Mouse (Mus musculus) hematopoietic stem cell, adult 5-6 weeks (primary cell): ENCODE data around the gene Eef2k. TPM values are rescaled to one million over a fixed set of nuclear protein-coding genes. Genes with fewer than 3 reads are reported as not detected.

Experiments used
- ATAC-seq, 2 experiments: fragments of 125-278 bp in 1 of 2; replicated peaks in 1 of 2; 2 replicates each; pipeline ENCODE4 v1.8.0; 2016 to 2017; ENCODE audit warnings: inconsistent platforms in 2 of 2, mild to moderate bottlenecking in 2 of 2, moderate number of reproducible peaks in 2 of 2, low read depth in 1 of 2, moderate TSS enrichment in 1 of 2; ENCODE audit not compliant: low FRiP score in 2 of 2, poor library complexity in 2 of 2, severe bottlenecking in 2 of 2, insufficient read depth in 1 of 2, low TSS enrichment in 1 of 2
- total RNA-seq: library from RNA; stranded (forward); fragments of 172-1452, 232-1000 nt; gene quantifications from 2 replicates; pipeline ENCODE4 v1.2.3, GENCODE M21; 2017

The Eef2k gene
- total RNA-seq, 1 experiment from 2014 or later = 162 TPM

DNA sequence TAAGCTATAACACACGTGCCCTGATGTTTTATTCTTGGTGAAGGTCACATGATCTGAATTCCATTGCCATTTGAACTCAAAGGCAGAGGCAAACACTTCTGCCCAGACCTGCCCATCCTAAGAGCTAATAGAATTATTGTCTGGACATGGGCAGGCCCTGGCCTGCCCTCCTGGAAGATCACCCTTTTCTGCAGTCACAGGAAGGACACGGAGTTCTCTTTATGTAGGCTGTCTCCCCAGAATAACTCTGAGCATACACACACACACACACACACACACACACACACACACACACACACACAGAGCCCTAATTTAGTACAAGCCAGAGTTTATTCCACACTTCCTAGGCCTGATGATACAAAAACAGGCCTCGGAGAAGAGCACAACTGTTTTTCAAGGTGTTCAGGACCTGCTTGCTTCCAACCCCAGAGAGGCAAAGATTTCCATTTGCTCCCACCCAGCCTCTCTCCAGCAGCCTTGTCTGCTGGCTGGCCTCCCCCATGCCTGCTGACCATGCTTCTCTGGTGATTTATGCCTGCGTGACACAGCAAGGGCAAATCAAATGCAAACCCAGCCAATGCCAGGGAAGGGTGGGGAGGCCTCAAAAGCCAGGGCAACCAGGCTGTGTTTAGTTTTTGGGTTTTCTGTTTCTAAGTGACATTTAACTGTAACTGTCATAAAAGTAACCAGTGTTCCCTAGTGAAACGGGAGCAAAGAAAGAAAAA is 4.0 kb upstream of the Eef2k start:
- no peak for ATAC-seq

DNA sequence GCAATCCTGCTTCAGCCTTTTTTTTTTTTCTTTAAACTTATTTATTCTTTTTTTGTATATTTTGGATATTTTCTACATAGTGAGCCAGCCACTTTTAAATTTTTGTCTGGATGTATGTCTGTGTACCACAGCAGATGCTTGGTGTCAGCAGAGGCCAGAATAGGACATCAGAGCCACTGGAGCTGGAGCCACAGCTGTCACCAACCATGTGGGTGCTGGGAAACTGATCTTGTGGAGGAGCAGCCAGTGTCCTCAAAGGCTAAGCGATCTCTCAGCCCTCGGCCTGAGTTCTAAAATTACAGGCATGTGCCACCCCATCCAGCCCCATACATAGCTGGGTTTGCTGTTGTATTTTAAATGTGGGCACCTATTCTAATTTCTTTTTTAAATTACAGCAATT is 2.8 kb upstream of the Eef2k start:
- no peak for ATAC-seq

DNA sequence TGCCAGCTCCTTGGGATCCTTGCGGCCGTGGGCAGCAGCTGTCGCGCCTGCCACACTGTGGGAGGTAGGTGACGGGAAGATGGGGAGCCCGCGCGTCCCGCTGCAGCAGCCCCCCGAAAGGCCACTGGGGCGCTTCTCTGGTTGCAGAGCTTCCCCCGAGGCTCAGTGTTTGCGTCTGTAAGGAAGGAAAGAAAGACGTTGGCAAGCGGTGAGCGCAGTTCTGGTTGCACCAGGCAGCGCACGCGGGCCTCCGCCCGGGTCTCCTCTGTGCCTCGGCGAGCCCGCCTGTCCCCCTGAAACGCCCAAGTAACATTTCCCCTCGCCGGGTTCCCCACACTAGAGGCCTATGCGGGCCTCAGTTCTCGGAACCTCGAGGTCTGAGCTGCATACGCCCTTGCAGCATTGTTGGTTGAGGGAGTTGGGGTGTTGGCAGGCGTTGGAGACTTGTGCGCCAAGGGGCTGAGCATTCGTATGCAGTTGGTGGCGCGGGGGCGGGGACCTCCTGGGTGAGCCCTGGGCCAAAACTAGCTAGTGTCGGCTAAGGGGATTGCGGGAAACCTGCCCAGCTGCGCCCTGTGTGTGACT is 498 bp downstream of the Eef2k start:
- peak; percentile 63 to 69 for ATAC-seq

DNA sequence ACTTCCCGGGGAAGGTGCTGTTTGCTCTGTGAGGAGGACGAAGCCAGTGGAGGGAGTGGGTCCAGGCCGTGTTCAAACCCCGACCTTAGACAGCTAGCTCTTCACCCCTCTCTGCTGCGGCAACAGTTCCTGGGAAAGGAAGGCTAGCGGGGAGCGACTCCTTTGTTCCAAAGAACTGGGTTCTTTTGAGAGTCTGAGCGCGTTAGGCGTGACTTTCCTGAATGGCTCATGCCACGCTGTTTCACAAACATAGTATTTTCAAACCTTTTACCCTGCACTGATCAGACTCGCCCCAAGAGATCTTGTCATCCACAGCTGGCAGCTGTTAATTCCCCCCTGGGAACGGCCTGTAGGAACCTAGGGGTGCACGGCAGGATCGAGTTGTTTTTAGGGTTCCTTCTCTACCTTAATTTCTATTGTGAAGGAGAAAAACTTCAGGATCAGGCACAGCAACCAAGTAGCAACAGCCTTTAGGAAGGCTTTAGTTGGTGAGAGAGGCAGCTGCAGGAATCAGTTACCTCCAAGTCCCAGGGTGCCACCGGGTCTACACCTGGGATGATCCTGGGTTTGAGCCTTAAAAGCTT is 1.3 kb downstream of the Eef2k start:
- ATAC-seq = no peak

DNA sequence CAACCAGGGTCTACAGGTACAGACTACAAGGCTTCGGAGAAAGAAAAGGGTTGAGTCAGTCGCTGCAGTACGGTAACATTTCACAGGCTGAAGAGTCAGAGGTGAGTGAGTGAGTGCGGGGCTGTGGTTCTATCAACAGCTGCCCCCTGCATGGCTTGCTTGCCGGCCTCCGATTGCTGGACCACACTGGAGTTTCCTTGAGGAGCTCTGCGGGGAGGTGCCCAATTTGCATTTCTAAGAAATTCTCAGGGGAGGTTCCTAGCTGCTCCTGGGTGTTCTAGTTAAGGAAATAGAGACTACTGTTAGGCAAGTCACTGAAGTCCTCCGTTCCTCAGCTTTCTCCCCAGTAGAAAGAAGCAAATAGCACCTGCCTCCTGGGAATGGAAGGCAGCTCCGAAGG is 2.1 kb downstream of the Eef2k start:
- no peak for ATAC-seq

DNA sequence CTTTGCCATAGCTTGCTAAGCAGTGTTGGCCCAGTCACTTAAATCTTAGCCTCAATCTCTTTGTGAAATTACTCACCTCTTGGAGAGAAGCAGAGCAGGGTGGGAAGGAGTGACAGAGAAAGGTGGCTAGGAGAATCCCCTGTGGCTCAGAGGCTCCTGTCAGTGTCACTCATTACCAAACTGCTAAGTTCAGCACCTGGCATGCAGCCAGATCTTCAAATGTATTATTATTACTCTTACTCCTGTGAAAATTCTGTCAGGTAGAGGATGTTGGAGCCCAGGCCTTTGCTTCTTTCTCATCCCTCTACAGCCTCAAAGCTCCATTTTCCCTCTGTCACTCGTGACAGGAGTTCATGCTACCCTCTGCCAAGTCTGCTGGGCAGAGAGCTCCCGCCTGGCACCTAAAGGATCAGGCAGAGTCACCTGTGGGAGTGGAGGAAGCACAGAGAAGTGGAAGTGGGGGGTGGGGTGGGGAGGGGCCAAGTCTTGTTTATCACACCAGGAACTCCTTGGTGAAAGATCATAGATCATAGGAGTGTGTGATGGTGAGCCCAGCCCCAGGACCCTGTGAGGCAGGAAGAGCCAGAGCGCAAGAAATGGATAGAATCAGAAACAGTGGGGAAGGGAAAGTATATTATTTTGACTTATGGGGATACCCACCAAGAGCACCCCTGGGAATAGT is 6.3 kb downstream of the Eef2k start:
- ATAC-seq = no peak

DNA sequence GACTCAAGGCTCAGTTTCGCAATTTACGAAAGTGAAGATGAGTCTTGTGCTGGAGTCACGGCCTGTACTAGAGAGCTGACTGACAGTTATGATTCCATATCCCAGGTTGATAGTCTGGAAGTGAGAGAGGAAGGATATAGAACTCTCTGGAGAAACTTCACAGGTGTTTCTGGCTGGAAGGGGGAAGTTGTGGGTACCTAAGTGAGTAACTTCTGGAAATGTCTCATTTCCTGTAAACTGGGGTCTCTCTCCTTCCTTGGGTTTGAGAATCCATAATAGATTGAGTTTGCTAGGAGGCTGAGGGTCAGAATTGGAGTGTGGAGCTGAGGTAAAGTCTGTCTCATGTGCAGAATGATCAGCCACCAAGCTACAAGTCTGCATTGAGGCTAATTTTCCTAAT is 7.5 kb downstream of the Eef2k start:
- no peak for ATAC-seq

DNA sequence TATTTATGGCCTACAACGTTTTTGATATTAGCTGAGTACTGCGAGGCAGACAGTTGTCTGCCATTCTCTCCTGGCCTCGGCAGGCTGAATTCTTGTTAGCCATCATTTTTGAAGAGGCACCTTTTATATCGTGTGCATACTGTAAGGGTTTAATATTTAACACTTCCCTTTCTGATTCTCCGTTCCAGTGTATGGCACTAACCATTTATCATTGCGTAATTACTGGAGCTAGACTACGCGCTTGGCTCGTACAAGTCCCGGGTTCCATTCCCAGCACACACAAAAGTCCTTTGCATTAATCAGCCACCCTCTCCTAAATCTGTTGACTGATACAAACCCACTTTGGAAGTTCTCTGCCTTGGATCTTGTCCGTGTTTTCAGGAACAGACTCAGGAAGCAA is 17.2 kb downstream of the Eef2k start:
- ATAC-seq = no peak

DNA sequence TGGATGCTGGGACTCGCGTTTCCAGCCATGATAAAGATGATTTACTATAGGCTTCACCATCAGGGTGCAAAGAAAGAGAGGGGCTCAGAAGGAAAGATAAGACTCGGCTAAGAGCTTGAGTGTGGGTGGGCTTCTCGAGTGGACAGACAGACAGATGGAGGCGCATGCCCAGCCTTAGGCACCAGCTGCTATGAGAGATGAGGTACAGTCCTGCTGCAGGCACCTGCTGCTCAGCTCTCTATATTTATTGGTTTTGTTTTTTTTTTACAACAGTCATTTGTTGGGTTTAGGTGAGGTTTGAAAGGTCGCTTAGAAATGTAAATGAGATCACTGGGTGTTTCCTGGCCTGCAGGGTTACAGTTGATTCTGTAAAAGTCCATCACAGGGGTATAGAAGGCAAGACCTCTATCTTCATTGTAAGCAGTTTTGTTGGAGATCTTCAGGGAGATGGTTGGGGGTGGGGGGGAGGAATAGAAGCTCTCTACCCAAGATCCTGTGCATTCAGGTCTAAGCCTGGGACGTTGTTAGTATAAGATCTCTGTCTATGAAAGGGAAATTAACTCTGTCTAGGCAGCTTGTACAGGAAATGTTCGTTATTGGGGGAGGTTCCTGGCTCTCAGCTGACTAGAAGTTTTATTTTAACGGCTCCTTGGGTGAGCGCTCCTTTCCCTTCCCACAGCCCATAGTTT is 18.3 kb downstream of the Eef2k start:
- ATAC-seq = peak in 1 of 2 experiments; percentile 23; a peak in 1 of 4 replicates

DNA sequence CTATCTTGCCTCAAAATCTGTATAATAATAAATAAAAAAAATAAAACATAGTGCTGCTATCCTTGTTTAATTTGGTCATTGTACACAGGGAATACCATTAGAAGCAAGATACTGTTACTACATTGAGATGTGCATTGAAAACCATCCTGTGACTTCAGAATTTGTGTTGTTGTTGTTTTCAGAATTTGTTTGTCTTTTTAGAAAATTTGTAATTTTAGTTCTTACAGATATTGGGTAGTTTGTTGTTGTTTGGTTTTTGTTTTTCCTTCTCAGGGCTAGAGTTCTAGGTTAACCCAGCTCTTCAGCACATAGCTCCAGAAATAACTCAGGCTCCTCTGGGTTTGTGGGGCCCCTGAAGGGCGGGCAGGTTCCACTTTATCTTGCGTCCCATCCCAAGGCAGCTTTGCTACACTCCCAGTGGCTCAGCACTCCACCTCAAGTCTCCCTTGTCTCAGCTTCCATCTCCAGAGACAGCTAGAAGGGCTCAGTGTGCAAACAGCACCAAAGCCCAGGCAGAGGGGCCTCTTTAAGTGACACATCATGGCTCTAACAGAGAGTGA is 18.9 kb downstream of the Eef2k start:
- ATAC-seq = no peak

DNA sequence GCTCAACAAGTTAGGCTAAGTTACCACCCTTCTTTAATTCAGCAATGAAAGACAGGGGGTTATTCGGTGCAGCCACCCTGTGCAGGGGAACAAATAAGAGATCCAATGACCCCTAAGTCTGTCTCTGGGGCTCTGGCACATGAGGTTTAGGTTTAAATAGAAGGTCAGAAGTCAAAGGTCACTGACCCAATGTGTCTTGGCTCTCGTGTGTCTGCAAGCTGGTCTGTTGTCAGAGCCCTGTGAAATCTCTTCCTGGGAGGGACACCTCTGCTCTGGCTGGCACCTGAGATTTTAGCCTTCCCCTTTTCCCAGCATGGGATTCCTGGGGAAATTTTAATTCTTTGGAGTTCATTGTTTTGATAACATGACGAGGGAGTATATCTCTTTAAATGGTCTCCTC is 19.6 kb downstream of the Eef2k start:
- no peak for ATAC-seq

DNA sequence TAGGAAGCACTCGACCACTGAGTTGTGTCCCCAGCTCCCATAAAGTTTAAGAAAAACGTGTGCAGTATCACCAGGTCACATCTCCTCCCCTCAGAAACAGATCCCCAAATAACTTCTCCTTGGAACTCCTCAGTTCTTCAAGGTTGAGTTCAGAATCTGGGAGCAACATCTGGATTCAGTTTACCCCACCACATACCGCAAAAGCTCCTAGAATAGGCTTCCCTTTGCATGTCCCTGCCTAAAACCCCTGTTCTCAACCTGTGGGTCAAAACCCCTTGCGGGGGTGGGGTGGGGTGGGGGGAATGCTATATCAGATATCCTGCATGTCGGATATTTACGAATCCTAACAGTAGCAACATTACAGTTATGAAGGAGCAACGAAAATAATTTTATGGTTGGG is 20.0 kb downstream of the Eef2k start:
- no peak for ATAC-seq

DNA sequence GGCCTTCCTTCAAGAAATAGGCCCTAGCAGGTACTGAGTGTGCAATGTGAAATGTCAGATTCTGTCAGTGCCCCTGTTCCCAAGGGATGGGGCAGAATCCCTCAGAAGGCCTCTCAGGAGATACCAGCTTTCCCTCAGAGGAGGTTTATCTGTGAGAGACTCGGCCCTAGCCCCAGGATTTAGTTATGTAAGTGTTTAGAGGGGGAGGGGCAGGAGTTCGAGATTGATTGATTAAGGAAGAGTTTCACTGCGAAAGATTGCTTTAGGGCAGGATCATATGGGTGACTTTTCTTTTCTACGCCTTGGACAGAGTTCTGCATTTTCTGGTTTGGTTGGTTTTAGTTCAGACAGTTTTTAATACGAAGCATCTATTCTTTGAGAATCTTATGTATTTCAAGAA is 20.8 kb downstream of the Eef2k start:
- no peak for ATAC-seq

DNA sequence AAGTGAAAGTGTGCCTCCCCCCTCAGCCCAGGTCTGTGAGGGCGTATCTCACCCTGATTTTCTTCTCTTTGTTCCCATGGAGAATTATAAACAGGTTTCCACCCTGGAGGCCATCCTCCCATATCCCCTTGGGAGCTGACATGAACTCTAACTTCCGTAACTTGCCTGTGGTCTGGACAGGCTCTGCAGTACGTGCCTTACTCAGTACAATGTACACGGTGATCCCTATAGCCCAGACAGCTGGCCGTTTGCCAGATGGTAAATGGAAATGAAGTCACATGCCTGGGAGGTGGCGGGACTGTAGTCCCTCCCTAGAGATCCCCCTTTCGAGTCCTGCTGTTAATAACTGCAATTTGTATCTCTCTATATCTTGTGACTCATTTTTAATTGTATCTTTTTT is 22.5 kb downstream of the Eef2k start:
- ATAC-seq = peak; percentile 23 to 38; a peak in 3 of 4 replicates

DNA sequence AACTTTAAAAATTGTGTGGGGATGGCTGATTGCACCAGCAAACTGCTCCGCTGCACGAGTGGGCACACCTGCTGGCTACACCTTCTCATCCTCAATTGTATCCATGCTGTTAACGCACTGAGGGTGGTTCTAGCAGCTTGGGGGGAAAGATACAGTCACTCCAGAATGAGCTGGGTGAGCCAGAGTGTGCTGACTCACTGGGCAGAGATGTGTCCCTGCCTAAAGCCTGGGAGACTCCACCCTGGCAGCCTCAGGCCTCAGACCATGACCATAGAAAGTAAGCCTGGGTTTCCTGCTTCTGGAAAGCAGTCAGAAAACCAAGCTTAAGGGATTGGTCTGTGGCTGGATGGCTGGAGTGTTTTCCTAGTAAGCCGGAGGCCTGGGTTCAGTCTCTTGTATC is 23.2 kb downstream of the Eef2k start:
- peak; percentile 9 to 39; a peak in 1 of 4 replicates for ATAC-seq

DNA sequence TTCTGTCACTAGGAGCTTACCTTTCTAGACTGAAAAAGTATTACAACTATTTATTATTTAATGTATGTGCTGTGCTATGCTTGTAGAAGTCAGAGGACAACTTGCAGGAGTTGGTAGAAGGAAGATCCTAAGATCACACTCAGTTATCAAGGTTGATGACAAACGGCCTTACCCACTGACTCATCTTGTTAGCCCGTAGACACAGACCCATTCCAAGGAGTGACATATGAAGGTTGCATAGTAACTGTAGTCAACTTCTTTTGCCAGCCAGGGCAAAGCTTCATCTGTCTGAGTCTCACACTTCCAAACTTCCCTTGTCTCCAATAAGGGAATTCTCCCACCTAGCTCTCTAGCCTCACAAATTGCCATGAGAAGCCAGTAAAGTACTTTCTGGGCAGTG is 24.1 kb downstream of the Eef2k start:
- ATAC-seq = no peak

DNA sequence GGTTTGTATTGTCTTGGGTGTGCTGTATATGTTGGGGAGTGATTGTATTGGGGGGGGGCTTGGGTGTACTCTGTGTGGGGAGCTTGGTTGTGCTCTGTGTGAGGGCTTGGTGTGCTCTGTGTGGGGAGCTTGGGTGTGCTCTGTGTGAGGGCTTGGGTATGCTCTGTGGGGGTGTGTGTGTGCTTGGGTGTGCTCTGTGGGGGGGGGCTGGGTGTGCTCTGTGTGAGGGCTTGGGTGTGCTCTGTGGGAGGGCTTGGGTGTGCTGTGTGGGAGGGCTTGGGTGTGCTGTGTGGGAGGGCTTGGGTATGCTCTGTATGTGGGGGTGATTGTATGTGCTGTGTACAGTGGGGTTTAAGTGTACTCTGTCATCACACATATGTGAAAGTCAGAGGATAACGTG is 25.1 kb downstream of the Eef2k start:
- ATAC-seq = no peak

DNA sequence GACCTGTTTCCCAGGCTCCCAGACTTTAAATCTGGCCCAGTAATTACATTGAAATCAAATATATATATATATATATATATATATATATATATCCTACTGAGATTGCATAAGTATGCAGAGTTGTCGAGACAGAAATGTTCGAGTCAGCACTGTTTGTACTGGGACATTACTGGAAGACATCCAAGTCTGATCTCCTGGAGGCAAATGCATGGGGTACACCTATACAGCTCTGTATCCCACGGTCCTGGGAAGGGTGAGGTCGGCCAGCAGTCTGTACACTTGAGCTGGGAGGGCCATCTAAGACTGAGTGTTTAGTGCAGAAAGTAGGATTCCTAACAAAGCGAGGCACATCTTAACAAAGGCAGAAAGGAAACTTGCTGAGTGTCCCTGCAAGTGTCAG is 27.3 kb downstream of the Eef2k start:
- no peak for ATAC-seq
